Mouse (Mus musculus) erythroid progenitor cell, adult 5-6 weeks (primary cell): Measurements from ENCODE around the gene Tspan14. TPM values are rescaled to one million over a fixed set of nuclear protein-coding genes. Genes with fewer than 3 reads are reported as not detected.

Experiments
- ATAC-seq: replicated peaks from 2 replicates; pipeline ENCODE4 v1.8.0; 2016; ENCODE audit warnings: moderate number of reproducible peaks, mild to moderate bottlenecking, moderate TSS enrichment, inconsistent platforms; ENCODE audit not compliant: poor library complexity, low FRiP score, severe bottlenecking
- total RNA-seq, 2 experiments: library from RNA; stranded (forward) in 1 of 2; stranded (reverse) in 1 of 2; fragments of 150-400 nt in 1 of 2; fragments of 186-747, 209-891 nt in 1 of 2; gene quantifications; 2 replicates each; pipeline versions ENCODE4 v1.2.3 to v1.2.4; 2015 to 2017; ENCODE audit warnings: low replicate concordance in 2 of 2

The Tspan14 gene
- total RNA-seq, 2 experiments from 2014 or later, result 7.9 to 8.8 TPM

DNA sequence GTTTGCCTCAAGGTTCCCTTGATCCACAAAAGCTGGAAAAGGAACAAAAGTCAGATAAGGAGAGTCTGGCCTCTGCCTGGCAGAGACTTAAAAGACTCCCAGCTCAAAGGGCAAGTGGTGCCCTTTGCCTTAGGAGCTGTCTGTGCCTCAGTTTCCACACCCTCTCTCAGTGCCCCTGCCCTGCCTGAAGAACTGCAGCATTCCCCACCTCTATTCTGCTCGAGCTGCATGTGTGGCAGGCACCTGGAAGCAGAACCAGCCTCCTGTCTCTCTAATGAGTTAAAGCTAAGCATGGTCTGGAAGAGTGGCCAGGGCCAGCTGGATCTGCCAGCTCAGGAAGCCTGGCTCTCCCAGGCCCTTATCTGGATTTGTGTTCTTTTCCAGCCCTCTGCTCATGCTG lies 13.1 kb upstream of the Tspan14 start:
- no peak for ATAC-seq

DNA sequence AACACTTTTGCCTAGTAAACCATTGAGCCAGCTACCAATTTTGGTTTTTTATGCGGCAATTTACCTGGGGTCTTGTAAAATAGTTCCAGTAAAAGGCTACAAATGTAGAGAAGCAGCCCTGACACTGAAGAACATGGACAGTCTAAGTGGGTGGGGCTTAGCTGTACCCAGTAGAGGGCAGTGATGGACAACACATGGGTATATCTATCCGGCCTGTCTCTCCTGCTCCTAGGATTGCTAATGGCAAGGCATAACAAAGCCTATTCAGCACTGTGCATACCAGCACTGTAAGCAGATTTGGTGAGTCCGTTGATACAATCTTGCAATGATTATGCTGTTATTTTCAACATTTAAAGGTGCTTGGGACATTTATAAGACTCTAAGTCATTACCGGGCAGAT lies 12.4 kb upstream of the Tspan14 start:
- peak; percentile 68; the same call in 1 of the 2 replicates for ATAC-seq

DNA sequence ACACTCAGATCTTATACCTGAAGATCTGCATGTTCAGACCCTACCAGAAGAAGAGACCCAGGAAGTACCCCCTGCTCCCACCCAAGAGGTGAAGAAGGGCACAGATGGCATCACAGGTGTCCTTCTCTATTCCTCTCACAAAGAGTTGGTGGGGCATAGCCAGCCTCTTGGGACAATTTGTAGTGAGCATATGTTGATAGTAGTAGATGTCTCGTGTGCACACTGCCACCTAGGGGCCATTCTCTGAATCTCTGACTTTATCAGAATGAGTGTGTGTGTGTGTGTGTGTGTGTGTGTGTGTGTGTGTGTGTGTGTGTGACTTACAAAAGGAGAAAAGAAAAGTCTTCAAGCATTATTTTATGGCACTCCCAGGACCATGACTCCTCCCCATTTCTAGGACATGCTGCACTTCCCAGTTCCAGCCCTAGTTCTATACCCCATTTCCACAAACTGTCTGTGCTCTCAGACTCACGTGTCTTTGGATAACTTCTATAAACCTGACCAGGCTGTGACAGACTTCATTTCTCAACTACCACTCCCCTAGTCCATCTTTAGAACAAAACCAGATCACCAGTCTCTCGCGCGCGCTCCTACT lies 8.6 kb upstream of the Tspan14 start:
- ATAC-seq, result peak; percentile 74; the same call in 1 of the 2 replicates

DNA sequence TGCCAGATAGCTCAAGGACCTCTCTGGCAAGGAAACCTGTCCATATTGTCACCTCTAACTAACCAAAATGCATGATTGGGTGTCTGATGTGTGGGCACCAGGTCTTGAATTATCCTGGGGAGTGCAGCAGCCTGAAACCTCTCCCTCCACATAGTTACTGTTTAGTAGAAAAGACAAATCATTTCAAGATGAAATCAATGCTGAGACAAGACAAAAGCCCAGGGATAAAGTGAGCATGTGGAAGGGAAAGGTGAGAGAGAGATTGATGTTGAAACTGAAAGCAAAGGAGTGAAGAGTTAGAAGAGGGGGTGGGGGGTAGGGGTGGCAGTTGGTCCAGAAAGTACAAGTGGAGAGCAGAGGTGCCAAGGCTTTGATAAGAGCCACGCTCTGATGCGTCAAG lies 1.4 kb upstream of the Tspan14 start:
- ATAC-seq, result no peak

DNA sequence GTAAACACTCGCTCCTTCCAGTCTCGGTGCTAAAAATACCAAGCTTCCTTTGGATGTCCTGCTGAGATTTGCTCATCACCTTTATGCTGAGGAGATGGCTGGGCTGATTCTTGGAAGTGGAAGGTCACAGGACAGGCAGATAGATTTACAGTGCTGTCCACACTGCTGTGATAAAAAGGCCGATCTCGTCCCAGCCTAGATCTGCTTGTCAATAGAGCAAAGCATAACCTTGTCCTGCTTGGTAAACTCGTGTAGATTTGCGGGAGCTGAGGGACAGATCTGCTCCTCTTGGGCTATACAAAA lies 942 bp upstream of the Tspan14 start:
- no peak for ATAC-seq

DNA sequence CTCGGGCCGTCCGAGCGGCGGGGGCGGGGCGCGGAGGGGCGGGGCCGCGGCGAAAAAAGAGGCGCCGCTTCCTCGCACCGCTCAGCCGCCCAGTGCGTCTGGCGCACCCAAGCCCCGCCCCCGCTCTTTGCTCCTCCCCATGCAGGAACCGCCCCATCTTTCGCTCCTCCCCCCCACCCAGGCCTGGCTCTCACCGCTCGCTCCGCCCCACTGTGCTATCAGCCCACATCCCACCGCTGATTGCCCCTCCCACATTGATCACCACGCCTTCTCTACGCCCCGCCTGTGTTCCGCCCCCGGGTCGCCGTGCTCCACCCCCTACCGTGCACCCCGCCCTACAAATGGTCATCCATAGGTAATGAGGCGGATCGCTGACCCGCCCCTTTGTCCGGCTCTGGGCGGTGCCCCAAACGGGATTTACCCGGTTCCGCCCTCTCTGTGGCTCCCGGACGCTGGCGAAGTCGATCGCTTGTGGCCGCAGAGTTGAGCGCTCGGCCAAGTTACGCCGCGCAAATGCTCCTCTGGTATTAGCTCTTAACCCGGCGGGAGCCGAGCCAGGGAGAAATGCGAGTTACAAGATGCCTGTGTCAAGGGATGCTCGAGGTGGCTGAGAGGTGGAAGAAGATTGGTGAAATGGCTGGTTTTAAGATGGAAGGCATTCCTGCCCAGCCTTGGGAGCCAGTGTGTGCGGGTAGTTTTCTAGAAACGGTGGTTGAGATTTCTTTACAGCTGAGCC lies 423 bp upstream of the Tspan14 start:
- ATAC-seq, result peak; percentile 90

DNA sequence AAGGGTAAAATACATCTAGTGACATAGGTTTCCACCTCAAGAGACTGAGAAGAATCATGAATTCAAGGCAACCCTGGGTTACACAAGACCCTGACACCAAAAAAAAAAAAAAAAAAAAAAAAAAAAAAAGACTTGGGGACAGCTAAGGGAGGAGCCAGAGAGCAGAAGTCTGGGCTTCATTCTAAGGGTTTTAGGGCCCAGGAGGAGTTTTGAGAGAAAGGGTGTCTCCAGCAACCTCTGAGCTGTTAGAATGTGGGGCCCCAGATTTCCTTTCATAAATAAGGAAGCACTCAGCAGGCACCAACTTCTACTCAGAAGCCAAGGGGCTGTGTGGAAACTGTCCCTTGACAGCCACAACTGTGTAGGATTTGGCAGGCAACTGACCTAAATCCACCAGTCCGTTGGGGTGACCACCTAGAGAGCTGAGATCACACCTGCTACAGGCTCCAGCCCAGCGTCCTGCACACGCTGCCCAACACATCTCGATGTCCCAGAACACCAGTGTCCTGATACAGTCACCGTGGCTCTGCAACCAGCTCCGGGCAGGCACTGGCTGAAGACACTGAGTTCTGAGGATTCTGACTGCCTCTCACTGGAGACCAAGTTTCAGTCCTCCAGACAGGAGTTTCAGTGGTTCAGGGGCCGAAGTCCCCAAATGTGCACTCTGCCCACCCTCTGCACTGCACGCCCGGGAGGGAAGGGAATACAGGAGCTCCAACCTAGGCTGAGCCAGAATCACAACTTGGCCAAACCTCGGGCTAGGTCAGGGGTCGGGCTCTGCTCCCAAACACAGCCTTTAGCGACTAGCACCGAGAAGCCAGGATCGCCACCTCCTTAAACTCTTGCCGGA lies 875 bp downstream of the Tspan14 start:
- no peak for ATAC-seq

DNA sequence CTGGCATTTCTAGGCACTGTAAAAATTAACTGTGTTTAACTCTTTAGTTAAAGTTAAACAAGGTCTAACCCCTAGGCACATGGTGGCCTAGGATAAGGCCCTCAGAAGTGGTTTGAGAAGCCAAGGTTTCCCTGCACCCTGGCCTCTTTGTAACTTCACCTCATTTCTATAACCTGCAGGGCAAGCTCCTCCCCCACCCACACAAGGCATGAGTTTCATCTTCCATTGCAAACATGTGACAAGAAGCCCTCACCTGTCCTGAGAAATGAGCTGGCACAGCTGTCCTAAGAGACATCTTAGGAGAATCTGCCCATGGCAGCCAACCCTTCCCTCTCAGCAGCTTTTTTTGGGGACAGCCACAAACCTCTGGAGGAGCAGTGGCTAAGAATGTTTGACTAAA lies 1.7 kb downstream of the Tspan14 start:
- ATAC-seq, result no peak

DNA sequence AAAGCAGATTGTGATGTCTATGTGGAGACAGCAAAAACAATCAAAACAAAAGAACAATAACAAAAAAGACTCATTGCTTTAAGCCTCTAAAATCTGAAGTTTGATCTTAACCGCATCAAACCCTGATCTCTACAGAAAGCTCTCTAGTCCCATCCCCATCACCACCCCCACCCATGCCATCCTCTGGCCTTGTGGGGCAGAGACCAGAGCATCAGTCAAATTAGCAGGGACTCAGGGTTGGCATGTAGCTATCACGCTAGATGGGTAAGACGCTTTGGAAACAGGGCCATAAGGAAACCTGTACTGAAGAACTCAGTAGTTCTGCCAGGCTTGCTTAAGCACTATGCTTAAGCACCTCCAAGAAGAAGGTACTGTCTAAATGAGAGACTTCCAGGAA lies 2.4 kb downstream of the Tspan14 start:
- no peak for ATAC-seq

DNA sequence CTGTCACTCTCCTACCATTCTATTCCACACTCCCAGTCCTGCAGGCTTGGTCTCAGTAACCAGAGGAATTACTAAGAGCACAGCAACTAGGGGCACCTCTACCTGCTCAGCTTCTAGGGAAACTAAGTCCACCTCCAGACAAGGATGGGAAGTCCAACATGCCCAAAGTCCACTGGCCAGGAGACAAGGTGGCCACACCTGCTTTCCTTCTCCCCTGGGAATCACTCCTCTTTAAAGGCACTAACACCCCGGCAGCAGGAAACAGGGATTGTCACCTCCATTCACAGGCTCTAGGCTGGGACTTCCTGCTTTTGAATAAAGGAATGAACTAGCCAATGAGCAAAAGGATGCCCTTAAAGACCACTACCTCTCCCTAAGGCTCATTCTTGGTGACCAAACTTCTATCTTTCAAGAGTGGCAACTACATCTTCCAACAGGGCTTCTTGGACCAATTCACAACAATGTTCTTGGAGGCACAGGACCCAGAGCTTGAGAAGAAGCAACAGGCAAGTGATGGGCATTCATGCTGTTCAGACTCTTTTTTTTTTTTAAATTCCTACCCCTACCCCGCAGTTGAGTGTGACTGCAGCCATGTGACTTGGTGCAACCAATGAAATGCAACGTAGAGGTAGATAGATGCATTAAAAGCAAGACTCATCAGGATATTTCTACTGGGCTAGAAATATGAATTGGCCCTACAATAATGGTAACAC lies 3.0 kb downstream of the Tspan14 start:
- ATAC-seq, result no peak

DNA sequence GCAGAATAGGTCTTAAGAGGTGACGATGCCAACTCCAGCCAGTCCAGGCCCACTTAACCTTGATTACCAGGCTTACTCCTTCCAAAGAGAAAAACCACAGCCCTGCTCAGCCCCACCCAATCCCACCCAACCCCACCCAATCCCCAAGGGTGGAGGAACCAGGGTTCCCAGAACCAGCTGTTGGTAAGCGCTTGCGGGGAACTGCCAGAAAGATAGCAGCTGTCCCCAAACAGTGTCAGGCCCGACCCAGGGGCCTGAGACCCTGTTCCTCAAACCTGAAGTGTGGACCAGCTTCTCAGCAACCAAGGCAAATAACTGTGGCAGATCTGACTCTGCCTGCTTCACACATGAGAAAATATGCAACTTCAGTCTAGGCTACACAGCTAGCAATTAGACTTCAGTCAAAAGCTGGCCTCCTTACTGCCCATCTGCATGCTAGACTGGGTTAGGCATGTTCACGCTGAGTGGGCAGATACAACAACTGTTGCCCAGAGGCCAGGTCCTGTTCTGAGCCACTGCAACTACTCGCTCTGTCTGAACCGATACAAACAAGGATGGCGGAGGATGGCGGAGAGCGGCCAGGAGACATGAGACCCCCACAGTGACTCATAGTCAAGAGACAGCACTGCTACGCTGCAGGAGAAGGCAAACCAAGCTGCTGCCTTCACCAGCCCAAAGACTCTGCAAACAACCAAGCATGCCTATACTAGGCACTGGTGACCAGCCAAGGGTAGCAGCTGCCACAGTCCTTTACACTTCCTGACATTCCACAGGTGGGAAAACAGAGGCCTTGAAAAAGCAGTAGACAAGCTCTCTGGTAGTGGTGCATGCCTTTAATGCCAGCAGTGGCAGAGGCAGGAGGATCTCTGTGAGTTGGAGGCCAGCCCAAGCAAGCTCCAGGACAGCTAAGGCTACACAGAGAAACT lies 4.0 kb downstream of the Tspan14 start:
- no peak for ATAC-seq

DNA sequence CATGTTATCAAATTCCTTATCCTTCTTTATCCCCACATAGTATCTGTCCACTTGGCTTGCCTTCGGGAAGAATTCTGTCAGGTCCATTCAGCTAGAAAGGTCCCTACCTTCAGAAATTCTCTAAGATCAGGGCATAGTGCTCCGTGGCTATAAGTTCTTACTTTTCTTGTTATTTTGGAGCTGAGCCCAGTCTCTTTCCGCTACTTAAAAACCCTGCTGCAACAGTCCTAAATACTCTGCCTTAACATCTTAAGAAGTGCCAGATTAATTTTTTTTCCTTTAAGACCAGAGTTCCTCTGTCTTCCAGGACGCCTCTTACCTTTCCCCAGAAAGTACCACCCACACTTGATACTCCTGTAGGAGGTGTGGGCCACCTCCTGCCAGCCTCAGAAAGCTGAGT lies 6.4 kb downstream of the Tspan14 start:
- ATAC-seq, result no peak

DNA sequence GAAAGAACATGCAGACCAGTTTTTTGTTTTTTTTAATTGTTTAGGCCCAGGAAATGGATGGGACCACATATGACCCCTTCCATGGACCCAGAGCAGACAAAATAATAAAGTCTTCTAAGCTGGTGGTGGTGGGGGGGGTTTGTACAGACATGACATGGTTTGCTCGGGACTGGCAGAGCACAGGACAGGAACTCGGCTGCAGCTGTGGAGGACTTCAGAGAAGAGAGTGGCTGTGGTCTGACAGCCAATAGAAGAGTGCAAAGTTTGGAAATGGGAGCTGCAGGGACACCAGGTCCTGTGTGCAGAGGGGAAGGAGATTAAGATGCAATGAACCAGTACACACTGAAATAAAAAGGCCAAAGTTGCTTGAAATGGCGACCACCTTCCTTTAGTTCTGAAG lies 7.0 kb downstream of the Tspan14 start:
- ATAC-seq, result no peak

DNA sequence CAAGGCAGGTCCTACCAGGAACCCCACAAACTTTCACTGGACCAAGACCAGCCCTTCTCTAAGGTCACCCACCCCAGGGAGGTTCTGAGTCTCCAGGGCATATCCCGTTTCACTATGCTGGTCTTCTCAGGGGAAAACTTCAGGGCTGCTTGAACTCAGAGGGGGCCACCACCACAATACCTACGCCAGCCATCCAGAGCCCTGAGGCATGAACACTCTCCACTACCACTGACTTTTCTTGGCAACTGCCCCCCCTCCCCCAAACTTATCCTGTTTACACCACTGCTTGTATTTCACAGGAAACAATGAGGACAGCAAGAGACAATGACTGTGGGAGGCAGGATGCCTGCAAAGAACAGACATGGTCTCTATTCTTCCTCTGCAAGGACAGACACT lies 7.6 kb downstream of the Tspan14 start:
- ATAC-seq, result no peak

DNA sequence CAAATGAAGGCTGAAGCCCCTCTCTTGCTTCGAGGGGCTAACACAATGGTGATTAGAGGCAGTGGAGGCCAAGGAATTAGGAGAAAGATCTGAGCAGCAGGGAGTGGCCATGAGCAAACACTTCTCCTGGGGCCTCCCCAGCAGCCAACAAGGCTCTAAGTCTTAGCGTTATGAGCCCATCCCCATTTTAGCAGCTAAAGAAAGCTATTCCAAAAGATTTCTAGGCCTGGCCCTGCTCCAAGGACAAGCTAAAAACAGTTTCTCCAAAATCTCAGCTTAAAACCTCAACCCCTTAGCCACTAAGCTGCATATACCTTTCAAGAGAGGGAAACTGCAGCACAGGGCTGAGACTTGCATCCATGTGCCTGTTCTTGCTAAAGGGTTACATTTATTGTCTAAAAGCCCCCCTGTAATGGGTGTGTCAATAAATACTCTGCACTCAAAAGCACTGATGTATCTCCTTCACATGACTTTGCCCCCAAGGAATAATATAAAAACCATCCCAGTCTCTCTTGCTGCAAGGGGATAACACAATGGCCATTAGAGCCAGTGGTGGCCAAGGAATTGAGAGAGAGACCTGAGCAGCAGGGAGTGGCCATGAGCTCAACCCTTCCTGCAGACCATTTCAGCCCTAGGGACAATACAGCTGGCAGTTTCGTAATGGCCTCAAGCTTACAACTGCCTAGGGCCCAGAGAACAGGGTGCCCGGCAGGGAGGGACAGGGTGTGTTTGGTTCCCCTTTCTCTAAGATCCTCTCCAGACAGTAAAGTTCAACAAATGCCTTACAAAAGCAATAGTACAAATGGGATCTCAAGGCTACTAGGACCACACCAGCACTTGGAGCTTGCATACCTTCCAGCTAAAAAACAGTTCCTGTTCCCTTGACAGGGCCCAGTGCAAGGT lies 8.3 kb downstream of the Tspan14 start:
- ATAC-seq, result no peak

DNA sequence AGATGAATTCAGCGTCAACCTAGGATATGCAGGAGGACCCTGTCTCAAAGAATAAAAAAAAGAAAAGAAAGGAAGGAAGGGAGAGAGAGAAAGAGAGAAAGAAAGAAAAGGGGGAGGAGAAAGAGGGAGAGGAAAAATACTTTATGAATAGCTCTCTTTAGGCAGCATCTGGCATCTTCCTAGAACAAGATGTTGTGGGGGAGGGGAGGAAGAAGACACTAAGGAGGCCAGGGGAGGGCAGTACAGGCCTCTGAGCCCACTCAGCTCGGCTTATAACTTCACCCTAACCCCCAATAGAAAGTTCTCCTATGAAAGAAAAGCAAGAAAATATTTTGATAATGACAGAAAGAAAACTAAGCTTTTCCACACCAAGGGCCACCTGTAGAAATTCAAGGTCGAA lies 9.0 kb downstream of the Tspan14 start:
- no peak for ATAC-seq

DNA sequence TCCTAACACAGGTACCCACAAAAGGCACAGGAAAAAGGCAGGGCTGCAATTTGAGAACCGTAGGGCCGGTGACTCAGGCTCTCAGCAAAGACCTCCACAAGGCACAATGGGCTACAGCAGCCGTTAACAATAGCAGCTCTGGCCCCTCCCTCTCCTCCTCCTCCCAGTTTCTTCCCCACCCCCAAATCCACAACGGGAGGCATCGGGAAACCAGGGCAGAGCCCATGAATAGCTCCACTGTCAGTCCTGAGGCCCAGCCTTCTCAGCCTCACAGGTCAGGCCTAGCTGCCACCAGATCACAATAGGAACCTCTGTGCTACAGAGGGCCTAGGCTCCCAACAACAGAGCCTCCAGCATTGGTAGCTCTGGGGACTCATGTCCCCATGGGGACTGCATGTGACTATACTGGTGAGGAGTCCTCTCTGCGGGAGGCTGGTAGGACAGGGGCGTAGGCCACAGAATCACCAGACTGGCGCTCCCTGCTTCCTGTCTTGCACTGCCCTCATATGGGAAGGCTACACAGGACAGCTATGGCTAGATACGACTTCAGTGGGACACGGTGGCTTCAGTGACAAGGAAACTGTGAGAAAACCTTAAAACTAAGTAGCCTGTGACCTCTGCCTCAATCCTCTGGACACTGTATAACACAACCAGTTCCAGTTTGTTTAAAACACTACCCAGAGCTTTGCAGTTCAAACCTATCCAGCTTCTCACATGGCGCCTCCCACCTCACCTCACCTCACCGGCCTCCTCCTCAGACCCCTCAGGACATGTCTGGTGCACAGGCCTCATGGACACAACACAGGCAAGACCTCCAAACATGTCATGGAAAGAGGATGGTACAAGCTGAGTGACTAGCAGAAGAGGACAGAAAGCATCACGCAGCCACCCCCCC lies 10.1 kb downstream of the Tspan14 start:
- no peak for ATAC-seq
